Mouse (Mus musculus): ENCODE results near the gene Rgs18.

DNA sequence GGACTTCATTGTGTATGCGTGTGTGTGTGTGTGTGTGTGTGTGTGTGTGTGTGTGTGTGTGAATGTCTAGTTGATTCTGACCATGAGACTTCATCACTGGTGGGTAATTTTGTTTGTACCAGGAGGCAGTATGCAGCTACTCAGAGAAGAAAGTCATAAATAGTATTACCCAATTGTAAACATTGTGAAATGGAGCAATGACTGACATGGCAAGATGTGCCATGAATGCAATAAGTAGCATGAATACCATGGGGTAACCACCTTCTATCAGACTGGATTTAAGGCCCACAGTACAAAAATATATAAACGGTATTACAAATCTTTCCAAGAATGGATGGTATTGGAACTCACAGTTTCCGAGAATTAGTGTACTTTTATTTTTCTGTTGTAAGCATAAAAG is 14.4 kb downstream of the Rgs18 start:
- TF ChIP-seq TAL1 (IDR thresholded peaks at IDR 0.05; ENCODE audit: low read length) (no peak), GATA1 (IDR thresholded peaks at IDR 0.05; ENCODE audit: low read length) (no peak)
